Mouse (Mus musculus): ENCODE data around the gene Car5a.

- TF ChIP-seq CTCF (IDR thresholded peaks at IDR 0.05; ENCODE audit: insufficient read depth, low read depth, low read length) (no peak), POLR2A (IDR thresholded peaks at IDR 0.05; ENCODE audit: insufficient read depth, low read depth, low read length) (no peak)
Observed at GRCm38 (mm10) chr8:121905420-121905819, 39.3 kb downstream of the Car5a start.

Measured in olfactory bulb, adult 2 months (tissue).